Mouse (Mus musculus) c-Kit-negative CD71-positive TER-119-positive erythroid progenitor cells, embryonic 14.5 days (primary cell): ENCODE measurements around the gene Krtap19-3.

Experiments used
- DNase-seq: peaks from one replicate; pipeline ENCODE4 v3.0.0-alpha.2; 2013; ENCODE audit warnings: low read depth, low spot score

Krtap19-3 gene

GRCm38 (mm10) chr16:88877938-88878337 lies at the start of gene Krtap19-3:
Gene Krtap19-3 (minus strand): TSS chr16:88878038.
- DNase-seq: no peak

GRCm38 (mm10) chr16:88896357-88896756 lies 18.5 kb upstream of the Krtap19-3 start, which contains the start of gene Krtap19-5:
Gene Krtap19-5 (minus strand): TSS chr16:88896457.
- DNase-seq: no peak

GRCm38 (mm10) chr16:88886870-88887269 lies 9.0 kb upstream of the Krtap19-3 start:
- no peak for DNase-seq

GRCm38 (mm10) chr16:88884989-88885388 lies 7.2 kb upstream of the Krtap19-3 start, which contains the start of gene Krtap19-4:
Gene Krtap19-4 (minus strand): TSS chr16:88885089.
- DNase-seq: no peak

- DNase-seq: no peak
Measured at GRCm38 (mm10) chr16:88874169-88874568, 3.7 kb downstream of the Krtap19-3 start, which contains the start of gene Krtap19-2. Gene Krtap19-2 (minus strand): TSS chr16:88874269.

- DNase-seq: no peak
Measured at GRCm38 (mm10) chr16:88869311-88869710, 8.5 kb downstream of the Krtap19-3 start, which contains the start of gene Krtap19-1. Gene Krtap19-1 (minus strand): TSS chr16:88869411.

GRCm38 (mm10) chr16:88864887-88865407 lies 12.9 kb downstream of the Krtap19-3 start:
- DNase-seq: no peak

GRCm38 (mm10) chr16:88851450-88851849 lies 26.4 kb downstream of the Krtap19-3 start:
- no peak for DNase-seq

- no peak for DNase-seq
Measured at GRCm38 (mm10) chr16:88848558-88848957, 29.3 kb downstream of the Krtap19-3 start.

GRCm38 (mm10) chr16:88847363-88847762 lies 30.5 kb downstream of the Krtap19-3 start:
- DNase-seq: no peak
